Mouse (Mus musculus) embryonic facial prominence, embryonic 14.5 days (tissue): ENCODE measurements at regions not wholly inside any gene's neighbourhood (a gene's known extent, or its start where the extent isn't known, plus 50 kb on each side); places are given as distances from the start of the nearest gene placed in this dataset.

Experiments used
- ATAC-seq: fragments of 200-750 bp; cut with Nextera tagmentation; 2 replicates; pipeline ENCODE4 v1.8.0; 2017; ENCODE audit warnings: low read depth, moderate number of reproducible peaks, moderate TSS enrichment
- DNase-seq: peaks from one replicate; pipeline ENCODE4 v3.0.0-alpha.2; 2015; ENCODE audit warnings: low spot score
- H3K27ac ChIP-seq: fragments of 300-500 bp; sonication (generic); replicated peaks from 2 replicates; pipeline ENCODE4 v1.5.1; 2014; ENCODE audit warnings: low read depth, mild to moderate bottlenecking, low read length, moderate library complexity
- H3K27me3 ChIP-seq: fragments of 300-500 bp; sonication (generic); replicated peaks from 2 replicates; pipeline ENCODE4 v1.6.1; 2014; ENCODE audit warnings: low read length; ENCODE audit not compliant: control insufficient read depth, insufficient read depth
- H3K36me3 ChIP-seq: fragments of 300-500 bp; sonication (generic); 2 replicates; pipeline ENCODE4 v1.6.1; 2014; ENCODE audit warnings: low read length, mixed read lengths; ENCODE audit not compliant: control insufficient read depth, insufficient read depth
- H3K4me1 ChIP-seq: fragments of 300-500 bp; sonication (generic); 2 replicates; pipeline ENCODE4 v1.6.1; 2014; ENCODE audit warnings: antibody characterized with exemption, low read length; ENCODE audit not compliant: control insufficient read depth, insufficient read depth
- H3K4me2 ChIP-seq: fragments of 300-500 bp; sonication (generic); 2 replicates; pipeline ENCODE4 v1.6.1; 2014; ENCODE audit warnings: low read depth, mild to moderate bottlenecking, low read length, moderate library complexity, mixed read lengths
- H3K4me3 ChIP-seq: fragments of 300-500 bp; sonication (generic); 2 replicates; pipeline ENCODE4 v1.5.1; 2014; ENCODE audit warnings: low read depth, mild to moderate bottlenecking, low read length
- H3K9ac ChIP-seq: fragments of 300-500 bp; sonication (generic); 2 replicates; pipeline ENCODE4 v1.6.1; 2014; ENCODE audit warnings: low read depth, mild to moderate bottlenecking, low read length, moderate library complexity, mixed read lengths
- H3K9me3 ChIP-seq: fragments of 300-500 bp; sonication (generic); 2 replicates; pipeline ENCODE4 v1.6.1; 2016; ENCODE audit warnings: low read length; ENCODE audit not compliant: control insufficient read depth
- WGBS: fragments of 180-500 bp; shearing (Covaris S2); extraction: QIAGEN DNeasy Blood & Tissue Kit; methylation state at CpG from one replicate; pipeline ENCODE4 v1.1.7; 2014; 5-methylcytosine and 5-hydroxymethylcytosine counted together

DNA sequence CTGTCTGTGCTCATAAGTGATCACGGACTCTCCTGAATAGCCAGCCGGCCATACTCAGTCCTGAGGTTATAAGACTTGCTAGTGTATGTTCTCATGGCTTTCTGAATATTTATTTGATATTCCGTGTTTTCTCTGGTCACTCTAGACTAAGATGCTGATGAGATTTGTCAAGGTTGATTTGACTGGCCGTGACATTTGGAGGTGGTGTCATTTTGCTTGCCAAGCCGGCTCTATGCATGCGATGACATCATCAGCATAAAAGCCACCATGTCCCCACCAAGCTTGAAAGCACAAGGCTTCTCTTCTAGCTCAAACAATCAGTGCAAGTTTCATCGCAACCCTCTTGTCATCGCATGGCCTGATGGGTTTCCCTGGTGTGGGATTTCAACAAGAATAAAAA, 235.3 kb upstream of the Tgfbr2 start:
- Histone ChIP-seq H3K4me1 (no peaks in the 10 kb centered on the region), H3K9me3 (0 out of 2 replicates have a peak, but pooled peaks cover 5% of the 10 kb centered on the region), H3K36me3 (no peaks in the 10 kb centered on the region), H3K4me2 (no peak overlapping the region), H3K27me3 (no peaks in the 10 kb centered on the region), H3K4me3 (no peak overlapping the region), H3K27ac (no peak overlapping the region), H3K9ac (no peak overlapping the region)
- WGBS: 88% methylated on average over 8 of the region's 8 CpGs
- no peak for DNase-seq
- ATAC-seq: no peak

GRCm38 (mm10) chr9:116408116-116408515, 233.0 kb upstream of the Tgfbr2 start:
- DNase-seq (no peak), ATAC-seq (no peak)
- WGBS: 94% methylated on average over 2 of the region's 2 CpGs

GRCm38 (mm10) chr9:116405051-116405450, 229.9 kb upstream of the Tgfbr2 start:
- Histone ChIP-seq H3K27ac (no peak overlapping the region), H3K9me3 (0 out of 2 replicates have a peak, but pooled peaks cover 5% of the 10 kb centered on the region), H3K4me1 (no peaks in the 10 kb centered on the region), H3K27me3 (no peaks in the 10 kb centered on the region), H3K4me3 (no peak overlapping the region), H3K36me3 (no peaks in the 10 kb centered on the region), H3K9ac (no peak overlapping the region), H3K4me2 (no peak overlapping the region)
- 80% methylated on average over 1 of the region's 1 CpGs for WGBS
- ATAC-seq (no peak), DNase-seq (no peak)

More at GRCm38 (mm10) chr9:116408116-116408515, 233.0 kb upstream of the Tgfbr2 start:
- no peaks in the 10 kb centered on the region for H3K27me3 ChIP-seq
- H3K4me2 ChIP-seq: no peak overlapping the region
- H3K4me1 ChIP-seq: no peaks in the 10 kb centered on the region
- no peak overlapping the region for H3K27ac ChIP-seq
- H3K9ac ChIP-seq: no peak overlapping the region
- no peaks in the 10 kb centered on the region for H3K36me3 ChIP-seq
- H3K9me3 ChIP-seq: 0 out of 2 replicates have a peak, but pooled peaks cover 5% of the 10 kb centered on the region
- no peak overlapping the region for H3K4me3 ChIP-seq

DNA sequence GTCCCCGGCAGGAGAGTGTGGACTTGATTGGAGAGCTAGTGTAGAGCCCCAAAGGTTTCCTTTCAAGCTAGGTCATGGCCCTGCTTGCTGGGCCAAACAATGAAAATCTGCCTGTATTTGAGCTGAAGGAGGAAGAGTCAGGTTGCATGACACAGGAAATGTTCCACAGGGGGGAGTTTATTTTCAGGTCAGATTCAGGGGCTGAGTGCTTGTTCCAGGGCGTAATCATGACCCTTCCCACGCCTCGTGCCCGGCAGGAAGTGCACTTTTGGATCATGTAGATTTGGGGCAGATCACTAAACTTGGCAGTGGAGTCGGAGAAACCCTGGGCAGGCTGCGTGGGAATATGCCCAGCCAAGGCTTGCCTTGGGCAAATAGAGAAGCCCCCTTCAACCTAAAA, 226.7 kb upstream of the Tgfbr2 start:
- DNase-seq: no peak
- Histone ChIP-seq H3K27me3 (no peaks in the 10 kb centered on the region), H3K9me3 (no peaks in the 10 kb centered on the region), H3K4me1 (no peaks in the 10 kb centered on the region), H3K4me2 (no peak overlapping the region), H3K36me3 (no peaks in the 10 kb centered on the region), H3K4me3 (no peak overlapping the region), H3K27ac (no peak overlapping the region), H3K9ac (no peak overlapping the region)
- no peak for ATAC-seq
- WGBS: 64% methylated on average over 7 of the region's 7 CpGs

DNA sequence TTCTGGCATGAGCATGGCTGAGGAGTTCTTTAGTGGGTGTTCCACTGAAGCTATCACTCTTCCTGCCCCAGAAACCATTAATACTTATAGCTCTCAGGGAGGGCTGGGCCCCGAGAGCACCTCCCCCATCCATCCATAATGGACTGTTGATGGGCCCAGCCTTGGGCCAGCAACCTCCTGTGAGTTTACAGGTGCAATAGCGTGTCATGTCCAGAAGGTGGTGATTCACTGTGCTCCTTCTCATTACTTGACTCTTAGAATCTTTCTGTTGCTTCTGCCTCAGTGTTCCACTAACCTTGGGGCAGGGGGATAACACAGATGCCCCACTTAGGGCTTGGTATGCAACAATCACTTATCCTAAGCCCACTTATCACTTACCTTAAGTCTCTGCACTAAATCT, 225.1 kb upstream of the Tgfbr2 start:
- Histone ChIP-seq H3K4me3 (no peak overlapping the region), H3K27me3 (no peaks in the 10 kb centered on the region), H3K9ac (no peak overlapping the region), H3K9me3 (no peaks in the 10 kb centered on the region), H3K27ac (no peak overlapping the region), H3K36me3 (no peaks in the 10 kb centered on the region), H3K4me2 (no peak overlapping the region), H3K4me1 (no peaks in the 10 kb centered on the region)
- WGBS: 57% methylated on average over 2 of the region's 2 CpGs
- ATAC-seq: no peak
- DNase-seq: no peak

- Histone ChIP-seq H3K36me3 (no peaks in the 10 kb centered on the region), H3K27me3 (no peaks in the 10 kb centered on the region), H3K4me1 (no peaks in the 10 kb centered on the region), H3K9ac (no peak overlapping the region), H3K4me2 (no peak overlapping the region), H3K4me3 (no peak overlapping the region), H3K27ac (no peak overlapping the region), H3K9me3 (no peaks in the 10 kb centered on the region)
- no peak for ATAC-seq
- WGBS: 78% methylated on average over 1 of the region's 1 CpGs
- DNase-seq: no peak
These were observed 224.1 kb upstream of the Tgfbr2 start for GRCm38 (mm10) chr9:116399296-116399695.

- 63% methylated on average over 8 of the region's 8 CpGs for WGBS
- no peak overlapping the region for H3K4me2 ChIP-seq
These were observed 217.1 kb upstream of the Tgfbr2 start for GRCm38 (mm10) chr9:116392258-116392657.

DNA sequence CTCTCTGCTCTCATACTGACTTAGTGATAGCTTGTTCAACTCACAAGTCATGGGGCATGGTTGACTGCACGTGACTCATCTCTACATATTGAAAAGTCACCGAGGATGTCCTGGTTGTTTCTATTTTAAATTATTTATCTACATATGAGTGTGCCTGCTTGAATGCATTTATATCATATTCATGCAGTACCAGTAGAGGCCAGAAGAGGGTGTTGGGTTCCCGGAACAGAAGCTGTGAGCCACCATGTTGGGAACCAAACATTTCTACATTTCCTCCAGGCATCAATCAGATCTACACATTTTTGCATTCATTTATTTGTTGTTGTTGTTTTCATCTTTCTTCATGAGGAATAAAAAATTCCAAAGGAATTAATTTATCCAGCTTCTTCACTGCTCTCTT, 214.6 kb upstream of the Tgfbr2 start:
- no peaks in the 10 kb centered on the region for H3K36me3 ChIP-seq
- WGBS: 80% methylated on average over 3 of the region's 3 CpGs
- no peaks in the 10 kb centered on the region for H3K27me3 ChIP-seq
- no peak overlapping the region for H3K4me3 ChIP-seq
- H3K9ac ChIP-seq: no peak overlapping the region
- H3K4me1 ChIP-seq: peaks cover 5% of the 10 kb centered on the region
- H3K27ac ChIP-seq: no peak overlapping the region
- DNase-seq (no peak), ATAC-seq (no peak)
- no peak overlapping the region for H3K4me2 ChIP-seq
- H3K9me3 ChIP-seq: no peaks in the 10 kb centered on the region

More at GRCm38 (mm10) chr9:116392258-116392657, 217.1 kb upstream of the Tgfbr2 start:
- Histone ChIP-seq H3K4me1 (peaks cover 4% of the 10 kb centered on the region; the same call in 1 of the 2 replicates), H3K27ac (no peak overlapping the region), H3K4me3 (no peak overlapping the region), H3K9me3 (no peaks in the 10 kb centered on the region), H3K36me3 (no peaks in the 10 kb centered on the region), H3K9ac (no peak overlapping the region), H3K27me3 (no peaks in the 10 kb centered on the region)
- peak; percentile 12 for DNase-seq
- no peak for ATAC-seq

GRCm38 (mm10) chr9:116388863-116389262, 213.7 kb upstream of the Tgfbr2 start:
- 48% methylated on average over 8 of the region's 8 CpGs for WGBS
- no peaks in the 10 kb centered on the region for H3K9me3 ChIP-seq
- ATAC-seq (no peak), DNase-seq (peak; percentile 44)
- no peaks in the 10 kb centered on the region for H3K36me3 ChIP-seq
- H3K4me3 ChIP-seq: no peak overlapping the region
- no peaks in the 10 kb centered on the region for H3K27me3 ChIP-seq
- no peak overlapping the region for H3K4me2 ChIP-seq
- H3K4me1 ChIP-seq: peaks cover 14% of the 10 kb centered on the region
- H3K27ac ChIP-seq: no peak overlapping the region
- H3K9ac ChIP-seq: no peak overlapping the region
